ENCODE assay signal across 8 mouse cellular contexts in genomic region chr17:56462835-56463455, GRCm38 (mm10). TPM values are rescaled to one million over a fixed set of nuclear protein-coding genes. Genes with fewer than 3 reads are reported as not detected.
A peak's percentile ranks its signal among the peaks of the same experiment; 100 is the strongest.
DNase-seq lines count a peak whose midpoint lies in the region; ATAC-seq lines count a peak whose summit lies in the region.

No protein-coding gene starts in this region.

- H3K36me3 ChIP-seq in forebrain, embryonic 16.5 days (ENCODE audit: control insufficient read depth, insufficient read depth): no peaks in the 10 kb centered on the region
- H3K36me3 ChIP-seq in macrophage (ENCODE audit: inconsistent target): no peaks in the 10 kb centered on the region

- no peaks in the 10 kb centered on the region for H3K27me3 ChIP-seq in forebrain, embryonic 16.5 days (replicated peaks; ENCODE audit: control insufficient read depth, insufficient read depth, low read length)

- H3K9me3 ChIP-seq in forebrain, embryonic 16.5 days (ENCODE audit: control insufficient read depth, low read length): no peaks in the 10 kb centered on the region

- H3K4me1 ChIP-seq in forebrain, embryonic 16.5 days (replicated peaks; ENCODE audit: control insufficient read depth, insufficient read depth, low read length): peaks cover 85% of the 10 kb centered on the region

- intact Hi-C loops in left cerebral cortex, postnatal 14 days (cut with DNase I): no loop called here

- no peak for ATAC-seq in forebrain, embryonic 16.5 days

- H3K27ac ChIP-seq in forebrain, embryonic 16.5 days (ENCODE audit: low read length): peak overlapping the region; percentile 82
- no peak overlapping the region for H3K27ac ChIP-seq in macrophage

- no peaks in the 10 kb centered on the region for H3K79me2 ChIP-seq in macrophage (ENCODE audit: inconsistent target)

- WGBS in forebrain, embryonic 16.5 days: 2% methylated on average over 17 of the region's 17 CpGs
- WGBS in macrophage (ENCODE audit: missing documents): 42% methylated on average over 17 of the region's 17 CpGs

- DNase-seq in kidney, adult 11 months: peak; percentile 47
- DNase-seq in kidney, postnatal 25 days: no peak
- DNase-seq in adipocyte (ENCODE audit: low spot score): peak; percentile 81
- no peak for DNase-seq in ovary, postnatal 36 days (ENCODE audit: low spot score)
- no peak for DNase-seq in left cerebral cortex, postnatal 14 days (ENCODE audit: low spot score in 2 of 2)
- no peak for DNase-seq in adrenal gland, postnatal 4 days (ENCODE audit: low spot score in 2 of 2)

- H3K4me2 ChIP-seq in forebrain, embryonic 16.5 days (ENCODE audit: low read length): peak overlapping the region; percentile 79

- H3K9ac ChIP-seq in forebrain, embryonic 16.5 days (replicated peaks; ENCODE audit: low read depth, low read length): peak overlapping the region; percentile 41

- peak overlapping the region; percentile 47 for H3K4me3 ChIP-seq in forebrain, embryonic 16.5 days (replicated peaks; ENCODE audit: low read length)
- peak overlapping the region; percentile 30; the same call in 1 of the 2 replicates for H3K4me3 ChIP-seq in macrophage (ENCODE audit: inconsistent target)

RNA-seq across cellular contexts. Expression of gene Ptprs, which starts 13.3 kb away (rescaled TPM):
- 359 and 391 TPM in 2 replicates for polyA plus RNA-seq in forebrain, embryonic 16.5 days (2015; fragmentation: Nextera tagmentation; extraction: Ambion mirVana)
- 100 to 1,000 TPM in 12 of 26 experiments, 10 to 100 TPM in 14; 41.5 to 232 (median 95.1) TPM for total RNA-seq in macrophage (2018; cell fraction: chromatin; rRNA removed)
- total RNA-seq in macrophage (2018; cell fraction: cytosol; rRNA removed): 10 to 100 TPM in 14 of 26 experiments, 1 to 10 TPM in 12; 3.4 to 29.6 (median 11.9) TPM
- 100 to 1,000 TPM in 6 of 26 experiments, 10 to 100 TPM in 20; 14.3 to 133 (median 44.5) TPM for total RNA-seq in macrophage (2018; cell fraction: nucleus; rRNA removed)
- polyA plus RNA-seq in macrophage (2018): 13.0 to 25.1 TPM (median 19.4 TPM) in 3 replicates
- total RNA-seq in left cerebral cortex, postnatal 14 days (2021): 100 to 1,000 TPM; 644 to 661 TPM
- total RNA-seq in adrenal gland, postnatal 4 days (2021): 100 to 1,000 TPM; 176 to 208 TPM

RNA-seq across cellular contexts. Expression of gene Znrf4, which starts 49.3 kb away (rescaled TPM):
- polyA plus RNA-seq in forebrain, embryonic 16.5 days (2015; fragmentation: Nextera tagmentation; extraction: Ambion mirVana): 0.21 TPM in 1 of 2 replicates, not detected in the other
- total RNA-seq in macrophage (2018; cell fraction: chromatin; rRNA removed): not detected
- not detected for total RNA-seq in macrophage (2018; cell fraction: cytosol; rRNA removed)
- total RNA-seq in macrophage (2018; cell fraction: nucleus; rRNA removed): not detected
- polyA plus RNA-seq in macrophage (2018): not detected in 3 replicates
- not detected for total RNA-seq in left cerebral cortex, postnatal 14 days (2021)
- not detected for total RNA-seq in adrenal gland, postnatal 4 days (2021)

Comparison
In these comparisons a context has a peak if more than half of its experiments do, and no peak if none do; other contexts are left out.
1. DNase-seq: peak in kidney, adult 11 months (single experiment) and adipocyte (single experiment); none in kidney, postnatal 25 days (0 of 2), ovary, postnatal 36 days (single experiment), left cerebral cortex, postnatal 14 days (0 of 2) and adrenal gland, postnatal 4 days (0 of 2).